Mouse (Mus musculus): ENCODE data around the gene Maged1. TPM values are rescaled to one million over a fixed set of nuclear protein-coding genes. Genes with fewer than 3 reads are reported as not detected.

Maged1 gene
- 2.0 TPM for polyA plus RNA-seq (2017; shearing (Covaris generic))

DNA sequence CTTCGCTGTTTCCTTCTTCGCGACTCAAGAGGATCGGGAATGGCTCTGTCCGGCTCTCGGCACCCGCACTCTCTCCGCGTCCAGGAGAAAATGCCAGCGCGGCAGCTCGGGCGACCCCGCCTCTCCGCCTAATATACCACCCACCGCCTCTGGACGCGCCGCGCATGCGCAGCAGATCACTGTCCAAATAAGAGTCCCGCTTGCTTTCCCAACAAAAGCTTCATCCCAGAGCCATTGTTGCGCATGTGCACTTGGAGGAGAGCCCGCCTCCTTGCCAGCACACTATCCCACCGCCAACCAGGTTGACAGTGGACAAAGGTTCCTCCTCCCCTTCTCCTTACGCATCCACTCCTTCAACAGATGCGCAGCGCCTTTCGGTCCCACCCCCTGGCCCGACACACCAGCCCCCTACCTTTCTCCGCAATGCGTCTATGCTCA lies at the start of gene Maged1:
TSS of gene Maged1 (minus strand) at position 226 of the 438 bp plus-strand sequence.

Other genes starting within 250 kb of the Maged1 start
- not detected for gene Fam90a1b, start 175.4 kb downstream of the Maged1 start, polyA plus RNA-seq (2017; shearing (Covaris generic))
- 11.6 TPM for gene Apoo, start 175.0 kb downstream of the Maged1 start, polyA plus RNA-seq (2017; shearing (Covaris generic))
- not detected for gene Gspt2, start 93.9 kb upstream of the Maged1 start, polyA plus RNA-seq (2017; shearing (Covaris generic))
- gene Zxdb, start 182.4 kb upstream of the Maged1 start, polyA plus RNA-seq (2017; shearing (Covaris generic)) = 7.2 TPM